Mouse (Mus musculus) kidney, embryonic 15.5 days (tissue): ENCODE data around the gene Gm42372. TPM values are rescaled to one million over a fixed set of nuclear protein-coding genes. Genes with fewer than 3 reads are reported as not detected.

Source experiments
- ATAC-seq: fragments of 200-750 bp; cut with Nextera tagmentation; replicated peaks from 2 replicates; pipeline ENCODE4 v1.8.0; 2017; ENCODE audit warnings: moderate TSS enrichment; ENCODE audit not compliant: low FRiP score
- H3K27ac ChIP-seq: fragments of 300-500 bp; sonication (generic); 2 replicates; pipeline ENCODE4 v1.5.1; 2015; ENCODE audit warnings: mild to moderate bottlenecking, inconsistent platforms
- H3K27me3 ChIP-seq: fragments of 300-500 bp; sonication (generic); 2 replicates; pipeline ENCODE4 v1.6.1; 2015; ENCODE audit warnings: inconsistent platforms
- H3K36me3 ChIP-seq: fragments of 300-500 bp; sonication (generic); 2 replicates; pipeline ENCODE4 v1.6.1; 2015; ENCODE audit warnings: inconsistent platforms
- H3K4me1 ChIP-seq: fragments of 300-500 bp; sonication (generic); 2 replicates; pipeline ENCODE4 v1.6.1; 2015; ENCODE audit warnings: inconsistent platforms
- H3K4me2 ChIP-seq: fragments of 300-500 bp; sonication (generic); 2 replicates; pipeline ENCODE4 v1.6.1; 2015; ENCODE audit warnings: moderate library complexity, mild to moderate bottlenecking, inconsistent platforms
- H3K4me3 ChIP-seq: fragments of 300-500 bp; sonication (generic); replicated peaks from 2 replicates; pipeline ENCODE4 v1.5.1; 2015; ENCODE audit warnings: mild to moderate bottlenecking, inconsistent platforms
- H3K9ac ChIP-seq: fragments of 300-500 bp; sonication (generic); 2 replicates; pipeline ENCODE4 v1.6.1; 2015; ENCODE audit warnings: mild to moderate bottlenecking, inconsistent platforms
- H3K9me3 ChIP-seq: fragments of 300-500 bp; sonication (generic); replicated peaks from 2 replicates; pipeline ENCODE4 v1.6.1; 2016; ENCODE audit warnings: inconsistent platforms
- WGBS: fragments of 180-500 bp; shearing (Covaris S2); methylation state at CpG from one replicate; pipeline ENCODE4 v1.1.7; 2015; ENCODE audit warnings: mixed read lengths; 5-methylcytosine and 5-hydroxymethylcytosine counted together
- polyA plus RNA-seq: library from polyadenylated mRNA; unstranded; fragments of >200 nt; fragmentation: Nextera tagmentation; extraction: Ambion mirVana; gene quantifications from 2 replicates; pipeline ENCODE4 v1.2.1, GENCODE M21; 2015

The Gm42372 gene
- 0.23 and 0.31 TPM in 2 replicates for polyA plus RNA-seq

- H3K4me1 ChIP-seq: peaks cover 30% of the 10 kb centered on the region
- H3K27me3 ChIP-seq: no peaks in the 10 kb centered on the region; the same call in 1 of the 2 replicates
- H3K4me2 ChIP-seq: peak within 1 kb of the TSS; percentile 49
- ATAC-seq: no peak; the same call in 1 of the 2 replicates
- H3K9ac ChIP-seq: no peak within 1 kb of the TSS
- WGBS: 25% methylated on average over 26 of the region's 26 CpGs
- H3K36me3 ChIP-seq: no peaks in the 10 kb centered on the region
- H3K9me3 ChIP-seq: no peaks in the 10 kb centered on the region
- peak within 1 kb of the TSS; percentile 17; the same call in 1 of the 2 replicates for H3K4me3 ChIP-seq
- no peak within 1 kb of the TSS for H3K27ac ChIP-seq
Measured at GRCm38 (mm10) chr7:16982859-16983568, at the start of gene Gm42372. TSS of gene Gm42372 (plus strand) at chr7:16983086.

- ATAC-seq: no peak
- no peaks in the 10 kb centered on the region for H3K36me3 ChIP-seq
- H3K4me2 ChIP-seq: no peak overlapping the region
- 50% methylated on average over 4 of the region's 4 CpGs for WGBS
- H3K27me3 ChIP-seq: no peaks in the 10 kb centered on the region
- H3K9me3 ChIP-seq: no peaks in the 10 kb centered on the region
- no peak overlapping the region for H3K4me3 ChIP-seq
- peaks cover 21% of the 10 kb centered on the region for H3K4me1 ChIP-seq
- no peak overlapping the region for H3K9ac ChIP-seq
- no peak overlapping the region for H3K27ac ChIP-seq
Measured at GRCm38 (mm10) chr7:16937312-16937711, 45.6 kb upstream of the Gm42372 start.

- no peak overlapping the region for H3K4me3 ChIP-seq
- H3K9me3 ChIP-seq: no peaks in the 10 kb centered on the region
- H3K4me2 ChIP-seq: no peak overlapping the region
- WGBS: 73% methylated on average over 17 of the region's 17 CpGs
- no peaks in the 10 kb centered on the region for H3K27me3 ChIP-seq
- no peak for ATAC-seq
- H3K27ac ChIP-seq: no peak overlapping the region
- H3K36me3 ChIP-seq: no peaks in the 10 kb centered on the region
- peaks cover 16% of the 10 kb centered on the region for H3K4me1 ChIP-seq
- H3K9ac ChIP-seq: no peak overlapping the region
Measured at GRCm38 (mm10) chr7:16938117-16938791, 44.6 kb upstream of the Gm42372 start.

- no peak; the same call in 1 of the 2 replicates for ATAC-seq
- Histone ChIP-seq H3K36me3 (no peaks in the 10 kb centered on the region), H3K27me3 (peaks cover 5% of the 10 kb centered on the region), H3K4me1 (peaks cover 29% of the 10 kb centered on the region), H3K9ac (no peak overlapping the region), H3K4me3 (no peak overlapping the region), H3K27ac (peak overlapping the region; percentile 74), H3K4me2 (no peak overlapping the region), H3K9me3 (no peaks in the 10 kb centered on the region)
- 30% methylated on average over 7 of the region's 7 CpGs for WGBS
Measured at GRCm38 (mm10) chr7:16940292-16940691, 42.6 kb upstream of the Gm42372 start.

GRCm38 (mm10) chr7:16942861-16943260 is 40.0 kb upstream of the Gm42372 start:
- H3K36me3 ChIP-seq: no peaks in the 10 kb centered on the region
- no peak overlapping the region for H3K9ac ChIP-seq
- WGBS: 64% methylated on average over 4 of the region's 4 CpGs
- H3K9me3 ChIP-seq: no peaks in the 10 kb centered on the region
- H3K4me2 ChIP-seq: no peak overlapping the region
- no peak overlapping the region for H3K27ac ChIP-seq
- no peak overlapping the region for H3K4me3 ChIP-seq
- ATAC-seq: no peak
- peaks cover 30% of the 10 kb centered on the region for H3K27me3 ChIP-seq
- peaks cover 55% of the 10 kb centered on the region for H3K4me1 ChIP-seq

GRCm38 (mm10) chr7:16944061-16944807 is 38.7 kb upstream of the Gm42372 start, which contains the start of gene Pnmal2:
TSS of gene Pnmal2 (plus strand) at chr7:16944682.
- peak; percentile 88 for ATAC-seq
- no peak within 1 kb of the TSS for H3K27ac ChIP-seq
- WGBS: 13% methylated on average over 36 of the region's 36 CpGs
- no peaks in the 10 kb centered on the region for H3K36me3 ChIP-seq
- no peaks in the 10 kb centered on the region for H3K9me3 ChIP-seq
- peaks cover 60% of the 10 kb centered on the region for H3K4me1 ChIP-seq
- peak within 1 kb of the TSS; percentile 83 for H3K4me2 ChIP-seq
- H3K4me3 ChIP-seq: peak within 1 kb of the TSS; percentile 63
- peaks cover 44% of the 10 kb centered on the region for H3K27me3 ChIP-seq
- peak within 1 kb of the TSS; percentile 65 for H3K9ac ChIP-seq

- peaks cover 50% of the 10 kb centered on the region for H3K27me3 ChIP-seq
- no peaks in the 10 kb centered on the region for H3K9me3 ChIP-seq
- H3K4me2 ChIP-seq: peak overlapping the region; percentile 83
- H3K9ac ChIP-seq: peak overlapping the region; percentile 65
- H3K4me1 ChIP-seq: peaks cover 66% of the 10 kb centered on the region
- H3K36me3 ChIP-seq: no peaks in the 10 kb centered on the region
- WGBS: 2% methylated on average over 22 of the region's 22 CpGs
- no peak; the same call in 1 of the 2 replicates for ATAC-seq
- no peak overlapping the region for H3K27ac ChIP-seq
- peak overlapping the region; percentile 63 for H3K4me3 ChIP-seq
Measured at GRCm38 (mm10) chr7:16944808-16945315, 38.0 kb upstream of the Gm42372 start.

- WGBS: 21% methylated on average over 17 of the region's 17 CpGs
- no peak for ATAC-seq
- Histone ChIP-seq H3K4me3 (peak overlapping the region; percentile 63), H3K27ac (no peak overlapping the region), H3K36me3 (no peaks in the 10 kb centered on the region), H3K4me2 (peak overlapping the region; percentile 83), H3K27me3 (peaks cover 53% of the 10 kb centered on the region), H3K9ac (0 out of 2 replicates have a peak overlapping the region, but pooled peaks have one; percentile 65), H3K4me1 (peaks cover 66% of the 10 kb centered on the region), H3K9me3 (no peaks in the 10 kb centered on the region)
Measured at GRCm38 (mm10) chr7:16945419-16945818, 37.5 kb upstream of the Gm42372 start.

- no peak overlapping the region for H3K27ac ChIP-seq
- H3K4me1 ChIP-seq: peaks cover 68% of the 10 kb centered on the region
- no peak for ATAC-seq
- peaks cover 53% of the 10 kb centered on the region for H3K27me3 ChIP-seq
- WGBS: 3% methylated on average over 53 of the region's 53 CpGs
- no peaks in the 10 kb centered on the region for H3K36me3 ChIP-seq
- H3K9me3 ChIP-seq: no peaks in the 10 kb centered on the region
- H3K4me3 ChIP-seq: peak overlapping the region; percentile 63
- peak overlapping the region; percentile 76 for H3K4me2 ChIP-seq
- peak overlapping the region; percentile 47 for H3K9ac ChIP-seq
Measured at GRCm38 (mm10) chr7:16946441-16947348, 36.2 kb upstream of the Gm42372 start.

- peak overlapping the region; percentile 76 for H3K4me2 ChIP-seq
- no peaks in the 10 kb centered on the region for H3K36me3 ChIP-seq
- ATAC-seq: no peak
- H3K9me3 ChIP-seq: no peaks in the 10 kb centered on the region
- H3K4me3 ChIP-seq: peak overlapping the region; percentile 63
- H3K4me1 ChIP-seq: peaks cover 68% of the 10 kb centered on the region
- WGBS: 16% methylated on average over 21 of the region's 22 CpGs
- peak overlapping the region; percentile 47 for H3K9ac ChIP-seq
- peaks cover 53% of the 10 kb centered on the region for H3K27me3 ChIP-seq
- no peak overlapping the region for H3K27ac ChIP-seq
Measured at GRCm38 (mm10) chr7:16947349-16947895, 35.5 kb upstream of the Gm42372 start.
